Mouse (Mus musculus) heart, embryonic 14.5 days (tissue): ENCODE measurements around the gene Stk38. TPM values are rescaled to one million over a fixed set of nuclear protein-coding genes. Genes with fewer than 3 reads are reported as not detected.
A peak's percentile ranks its signal among the peaks of the same experiment; 100 is the strongest.
"Not testable (repeated sequence)": the region's sequence is repeated elsewhere in the genome, so short reads cannot be mapped to it uniquely, and the experiment has no call there.

Experiments used
- ATAC-seq: fragments of 200-750 bp; cut with Nextera tagmentation; 2 replicates; pipeline ENCODE4 v1.8.0; 2017; ENCODE audit warnings: low read depth, moderate TSS enrichment; ENCODE audit not compliant: insufficient number of reproducible peaks, insufficient read depth, low FRiP score
- H3K27ac ChIP-seq, 2 experiments: fragments of 200-500 bp in 1 of 2; fragments of 300-500 bp in 1 of 2; sonication (generic) in 1 of 2; replicated peaks in 1 of 2; 2 replicates each; pipeline ENCODE4 v1.5.1; 2012 to 2014; ENCODE audit warnings: low read depth in 2 of 2, low read length in 2 of 2, control low read depth in 1 of 2, mild to moderate bottlenecking in 1 of 2, mixed read lengths in 1 of 2; ENCODE audit not compliant: control insufficient read depth in 1 of 2, insufficient read depth in 1 of 2
- H3K27me3 ChIP-seq: fragments of 300-500 bp; sonication (generic); 2 replicates; pipeline ENCODE4 v1.6.1; 2014; ENCODE audit warnings: mild to moderate bottlenecking, low read length, control low read depth; ENCODE audit not compliant: control insufficient read depth, insufficient read depth
- H3K36me3 ChIP-seq: fragments of 300-500 bp; sonication (generic); 2 replicates; pipeline ENCODE4 v1.6.1; 2014; ENCODE audit warnings: mild to moderate bottlenecking, control low read depth, low read length, mixed read lengths; ENCODE audit not compliant: control insufficient read depth, insufficient read depth
- H3K4me1 ChIP-seq, 2 experiments: fragments of 200-500 bp in 1 of 2; fragments of 300-500 bp in 1 of 2; sonication (generic) in 1 of 2; 2 replicates each; pipeline ENCODE4 v1.6.1; 2012 to 2014; ENCODE audit warnings: low read length in 2 of 2, control low read depth in 1 of 2, mixed read lengths in 1 of 2; ENCODE audit not compliant: control insufficient read depth in 2 of 2, insufficient read depth in 2 of 2
- H3K4me2 ChIP-seq: fragments of 300-500 bp; sonication (generic); 2 replicates; pipeline ENCODE4 v1.6.1; 2014; ENCODE audit warnings: mild to moderate bottlenecking, low read length
- H3K4me3 ChIP-seq, 2 experiments: fragments of 200-500 bp in 1 of 2; fragments of 300-500 bp in 1 of 2; sonication (generic) in 1 of 2; 2 replicates each; pipeline ENCODE4 v1.5.1; 2012 to 2014; ENCODE audit warnings: low read length in 2 of 2, mild to moderate bottlenecking in 2 of 2, control low read depth in 1 of 2, low read depth in 1 of 2, moderate library complexity in 1 of 2; ENCODE audit not compliant: control insufficient read depth in 1 of 2, insufficient read depth in 1 of 2
- H3K9ac ChIP-seq: fragments of 300-500 bp; sonication (generic); 2 replicates; pipeline ENCODE4 v1.6.1; 2014; ENCODE audit warnings: mild to moderate bottlenecking, low read length
- H3K9me3 ChIP-seq: fragments of 300-500 bp; sonication (generic); 2 replicates; pipeline ENCODE4 v1.6.1; 2016; ENCODE audit warnings: low read length, control low read depth; ENCODE audit not compliant: control insufficient read depth
- WGBS: fragments of 180-500 bp; shearing (Covaris S2); extraction: QIAGEN DNeasy Blood & Tissue Kit; methylation state at CpG from one replicate; pipeline ENCODE4 v1.1.7; 2014; 5-methylcytosine and 5-hydroxymethylcytosine counted together
- polyA plus RNA-seq: library from polyadenylated mRNA; unstranded; fragments of >200 nt; fragmentation: Nextera tagmentation; extraction: Ambion mirVana; gene quantifications from 2 replicates; pipeline ENCODE4 v1.2.1, GENCODE M21; 2014

Gene Stk38
- polyA plus RNA-seq, 1 experiment from 2014 or later, result 70.3 TPM

- peak overlapping the region in 1 of 2 experiments; percentile 88; a peak in 3 of 4 replicates for H3K4me3 ChIP-seq
- no peak for ATAC-seq
- no peaks in the 10 kb centered on the region for H3K9me3 ChIP-seq
- H3K36me3 ChIP-seq, result peaks cover 50% of the 10 kb centered on the region
- H3K9ac ChIP-seq, result 0 out of 2 replicates have a peak overlapping the region, but pooled peaks have one; percentile 6
- H3K4me1 ChIP-seq, result peaks cover 0 to 11% of the 10 kb centered on the region in 2 experiments; a peak in 3 of 4 replicates
- H3K4me2 ChIP-seq, result peak overlapping the region; percentile 97
- H3K27ac ChIP-seq, result no peak overlapping the region
- no peaks in the 10 kb centered on the region for H3K27me3 ChIP-seq
Observed at GRCm38 (mm10) chr17:29035506-29035905, 27.7 kb upstream of the Stk38 start.

- peaks cover 37% of the 10 kb centered on the region for H3K36me3 ChIP-seq
- H3K27me3 ChIP-seq, result no peaks in the 10 kb centered on the region
- peak overlapping the region; percentile 75 to 88; a peak in 3 of 4 replicates for H3K4me3 ChIP-seq
- peaks cover 0 to 11% of the 10 kb centered on the region in 2 experiments; a peak in 2 of 4 replicates for H3K4me1 ChIP-seq
- peak overlapping the region; percentile 90 for H3K9ac ChIP-seq
- H3K9me3 ChIP-seq, result no peaks in the 10 kb centered on the region
- H3K27ac ChIP-seq, result peak overlapping the region in 1 of 2 experiments; percentile 98; a peak in 2 of 4 replicates
- ATAC-seq, result no peak
- H3K4me2 ChIP-seq, result peak overlapping the region; percentile 97
Observed at GRCm38 (mm10) chr17:29034264-29034663, 26.5 kb upstream of the Stk38 start.

DNA sequence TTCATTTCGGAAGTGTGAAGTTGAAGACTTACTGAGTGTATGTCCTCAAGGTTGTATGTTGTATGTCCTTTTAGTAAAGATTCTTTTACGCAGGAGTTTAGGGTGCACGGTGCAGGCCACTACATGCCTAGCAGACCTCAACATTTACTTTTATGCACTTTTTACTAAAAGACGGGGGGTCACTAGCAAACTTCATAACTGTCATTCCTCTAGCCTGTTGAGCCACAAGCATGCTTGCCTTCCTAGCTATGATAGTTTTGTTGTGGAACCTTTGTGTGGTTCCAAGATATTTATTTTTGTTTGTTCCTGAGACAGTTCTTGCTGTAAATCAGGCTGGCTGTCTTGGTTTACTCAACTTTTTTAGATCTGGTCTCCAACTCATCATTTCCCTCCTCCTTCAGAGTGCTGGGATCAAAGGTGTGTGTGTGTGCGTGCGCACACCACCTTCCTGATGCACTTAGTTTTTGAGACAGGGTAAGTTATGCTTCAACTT, 25.8 kb upstream of the Stk38 start:
- Histone ChIP-seq H3K4me3 (peak overlapping the region; percentile 75 to 88), H3K27ac (peak overlapping the region; percentile 22 to 98; a peak in 3 of 4 replicates), H3K9me3 (no peaks in the 10 kb centered on the region), H3K9ac (peak overlapping the region; percentile 90), H3K4me2 (peak overlapping the region; percentile 97), H3K36me3 (peaks cover 31% of the 10 kb centered on the region), H3K27me3 (no peaks in the 10 kb centered on the region), H3K4me1 (peaks cover 0 to 11% of the 10 kb centered on the region in 2 experiments; a peak in 2 of 4 replicates)
- whole genome bisulfite sequencing, result 0% methylated on average over 6 of the region's 6 CpGs
- ATAC-seq, result no peak

DNA sequence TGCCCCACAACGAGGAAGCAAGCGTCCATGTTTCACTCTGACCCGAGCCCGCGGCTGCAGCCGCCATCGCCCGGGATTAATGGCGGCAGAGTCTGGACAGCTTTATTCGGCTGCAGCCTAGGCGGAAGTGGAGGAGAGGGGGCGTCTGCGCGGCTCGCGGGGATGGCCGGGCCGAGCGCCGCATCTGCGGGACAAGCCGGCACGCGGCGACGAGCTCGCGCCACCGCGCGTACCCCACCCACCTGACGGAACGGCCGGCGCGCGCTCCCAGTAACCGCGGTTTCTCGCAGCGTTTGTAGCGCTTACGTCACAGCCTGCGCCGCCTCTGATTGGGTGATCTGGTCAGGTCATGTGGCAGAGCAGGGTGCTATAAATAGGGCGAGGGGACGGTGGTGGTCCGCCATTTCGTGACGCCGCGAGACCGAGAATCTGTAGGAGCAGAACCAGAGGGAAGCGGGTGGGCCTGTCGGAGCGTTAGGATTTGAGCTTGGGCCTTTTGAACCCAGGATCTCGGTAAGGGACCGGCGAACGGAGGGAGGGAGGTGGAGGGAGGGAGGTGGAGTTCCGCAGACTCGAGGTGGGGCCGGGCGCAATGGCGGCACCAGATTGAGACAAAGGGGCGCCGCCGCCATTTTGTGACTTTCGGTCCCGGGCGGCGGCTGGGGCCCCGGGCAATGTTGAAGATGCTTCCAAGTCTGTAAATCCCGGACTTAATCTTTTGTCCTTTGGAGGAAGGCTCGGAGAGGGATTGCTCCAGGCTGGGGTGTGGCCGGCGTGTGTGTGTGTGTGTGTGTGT, 24.7 kb upstream of the Stk38 start, which contains the start of gene Srsf3:
Srsf3 (plus strand) TSS at position 355 of the 796 bp plus-strand sequence.
- Histone ChIP-seq H3K4me3 (peak within 1 kb of the TSS; percentile 75 to 88), H3K27me3 (no peaks in the 10 kb centered on the region), H3K4me2 (peak within 1 kb of the TSS; percentile 97), H3K9me3 (no peaks in the 10 kb centered on the region), H3K9ac (peak within 1 kb of the TSS; percentile 90), H3K4me1 (peaks cover 0 to 7% of the 10 kb centered on the region in 2 experiments; a peak in 2 of 4 replicates), H3K36me3 (peaks cover 19% of the 10 kb centered on the region), H3K27ac (peak within 1 kb of the TSS; percentile 95 to 98)
- WGBS, result under 1% methylated on average over 77 of the region's 77 CpGs
- peak; percentile 99 for ATAC-seq

GRCm38 (mm10) chr17:29031771-29032273, 24.0 kb upstream of the Stk38 start:
- H3K4me2 ChIP-seq, result peak overlapping the region; percentile 72
- ATAC-seq, result no peak
- H3K27ac ChIP-seq, result peak overlapping the region; percentile 95 to 98
- 2% methylated on average over 26 of the region's 26 CpGs for WGBS
- H3K9ac ChIP-seq, result peak overlapping the region; percentile 90
- H3K9me3 ChIP-seq, result no peaks in the 10 kb centered on the region
- peaks cover 0 to 6% of the 10 kb centered on the region in 2 experiments; a peak in 1 of 4 replicates for H3K4me1 ChIP-seq
- H3K36me3 ChIP-seq, result peaks cover 13% of the 10 kb centered on the region
- peak overlapping the region; percentile 58 to 88 for H3K4me3 ChIP-seq
- H3K27me3 ChIP-seq, result no peaks in the 10 kb centered on the region

- Histone ChIP-seq H3K4me2 (peak overlapping the region; percentile 72), H3K4me3 (peak overlapping the region in 1 of 2 experiments; percentile 88; a peak in 2 of 4 replicates), H3K9ac (peak overlapping the region; percentile 90), H3K27ac (peak overlapping the region; percentile 95 to 98)
- not testable (repeated sequence) for H3K27me3 ChIP-seq, ATAC-seq, H3K36me3 ChIP-seq, H3K4me1 ChIP-seq, H3K9me3 ChIP-seq
- 55% methylated on average over 7 of the region's 7 CpGs for WGBS
Observed at GRCm38 (mm10) chr17:29031085-29031711, 23.4 kb upstream of the Stk38 start.

DNA sequence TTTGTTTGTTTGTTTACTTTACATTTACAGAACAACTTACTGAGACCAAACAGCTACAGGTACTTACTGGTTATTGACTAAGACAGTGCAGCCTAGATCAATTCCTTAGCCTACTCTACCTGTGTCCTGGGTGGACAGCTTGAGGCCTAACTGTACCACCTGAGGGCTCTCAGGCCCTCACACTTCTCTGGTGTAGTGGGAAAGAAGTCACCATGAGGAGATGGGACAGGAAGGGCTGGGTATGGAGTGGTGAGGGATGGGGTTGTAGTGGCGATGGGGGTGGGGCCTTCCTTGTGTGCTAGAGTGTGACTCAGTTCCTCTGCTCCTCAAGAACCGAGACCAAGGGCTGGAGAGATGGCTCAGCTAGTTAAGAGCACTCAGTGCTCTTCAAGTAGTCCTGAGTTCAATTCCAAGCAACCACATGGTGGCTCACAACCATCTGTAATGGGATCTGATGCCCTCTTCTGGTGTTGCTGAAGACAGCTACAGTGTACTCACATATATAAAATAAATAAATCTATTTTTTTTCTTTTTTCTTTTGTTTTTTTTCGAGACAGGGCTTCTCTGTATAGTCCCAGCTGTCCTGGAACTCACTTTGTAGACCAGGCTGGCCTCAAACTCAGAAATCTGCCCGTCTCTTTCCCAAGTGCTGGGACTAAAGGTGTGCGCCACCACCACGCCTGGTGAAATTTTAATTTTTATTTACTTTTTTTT, 22.7 kb upstream of the Stk38 start:
- H3K4me1 ChIP-seq, result peaks cover 0 to under 1% of the 10 kb centered on the region in 2 experiments; a peak in 1 of 4 replicates
- no peaks in the 10 kb centered on the region for H3K27me3 ChIP-seq
- H3K36me3 ChIP-seq, result 0 out of 2 replicates have a peak, but pooled peaks cover 5% of the 10 kb centered on the region
- H3K4me2 ChIP-seq, result no peak overlapping the region
- H3K27ac ChIP-seq, result no peak overlapping the region
- H3K9me3 ChIP-seq, result no peaks in the 10 kb centered on the region
- 94% methylated on average over 6 of the region's 6 CpGs for WGBS
- H3K4me3 ChIP-seq, result no peak overlapping the region
- no peak for ATAC-seq
- H3K9ac ChIP-seq, result no peak overlapping the region
